Mouse (Mus musculus) lung, embryonic 15.5 days (tissue): ENCODE results near the gene Cpb2. TPM values are rescaled to one million over a fixed set of nuclear protein-coding genes. Genes with fewer than 3 reads are reported as not detected.

Source experiments
- ATAC-seq: fragments of 200-750 bp; cut with Nextera tagmentation; 2 replicates; pipeline ENCODE4 v1.8.0; 2017; ENCODE audit warnings: moderate number of reproducible peaks, borderline replicate concordance; ENCODE audit not compliant: low FRiP score, low TSS enrichment; ENCODE audit errors: extremely low read depth
- H3K27ac ChIP-seq: fragments of 300-500 bp; sonication (generic); 2 replicates; pipeline ENCODE4 v1.5.1; 2015; ENCODE audit warnings: moderate library complexity, mild to moderate bottlenecking, inconsistent platforms
- H3K27me3 ChIP-seq: fragments of 300-500 bp; sonication (generic); 2 replicates; pipeline ENCODE4 v1.6.1; 2015; ENCODE audit warnings: inconsistent platforms
- H3K36me3 ChIP-seq: fragments of 300-500 bp; sonication (generic); 2 replicates; pipeline ENCODE4 v1.6.1; 2015; ENCODE audit warnings: inconsistent platforms
- H3K4me1 ChIP-seq: fragments of 300-500 bp; sonication (generic); 2 replicates; pipeline ENCODE4 v1.6.1; 2015; ENCODE audit warnings: inconsistent platforms
- H3K4me2 ChIP-seq: fragments of 300-500 bp; sonication (generic); 2 replicates; pipeline ENCODE4 v1.6.1; 2015; ENCODE audit warnings: inconsistent platforms, mild to moderate bottlenecking, moderate library complexity
- H3K4me3 ChIP-seq: fragments of 300-500 bp; sonication (generic); 2 replicates; pipeline ENCODE4 v1.5.1; 2015; ENCODE audit warnings: mild to moderate bottlenecking, inconsistent platforms
- H3K9ac ChIP-seq: fragments of 300-500 bp; sonication (generic); 2 replicates; pipeline ENCODE4 v1.6.1; 2015; ENCODE audit warnings: inconsistent platforms
- H3K9me3 ChIP-seq: fragments of 300-500 bp; sonication (generic); 2 replicates; pipeline ENCODE4 v1.6.1; 2016; ENCODE audit warnings: inconsistent platforms
- WGBS: fragments of 180-500 bp; shearing (Covaris S2); methylation state at CpG from one replicate; pipeline ENCODE4 v1.1.7; 2015; 5-methylcytosine and 5-hydroxymethylcytosine counted together
- microRNA-seq: library from miRNA; unstranded; fragments of <30 nt; microRNA quantifications from one replicate; pipeline ENCODE4, GENCODE M21; 2016
- polyA plus RNA-seq: library from polyadenylated mRNA; unstranded; fragments of >200 nt; fragmentation: Nextera tagmentation; extraction: Ambion mirVana; gene quantifications from 2 replicates; pipeline ENCODE4 v1.2.1, GENCODE M21; 2015

The Cpb2 gene
- polyA plus RNA-seq, 1 experiment from 2014 or later = not detected

- no peak for ATAC-seq
- Histone ChIP-seq H3K27me3 (no peaks in the 10 kb centered on the region), H3K4me2 (no peak overlapping the region), H3K4me1 (no peaks in the 10 kb centered on the region), H3K36me3 (peaks cover 24% of the 10 kb centered on the region), H3K27ac (no peak overlapping the region), H3K9ac (no peak overlapping the region), H3K4me3 (no peak overlapping the region), H3K9me3 (no peaks in the 10 kb centered on the region)
- 94% methylated on average over 5 of the region's 5 CpGs for WGBS
These were observed 78.2 kb downstream of the Cpb2 start for GRCm38 (mm10) chr14:75320269-75320668.

GRCm38 (mm10) chr14:75323354-75323753 lies 81.3 kb downstream of the Cpb2 start:
- H3K27ac ChIP-seq = no peak overlapping the region
- H3K4me3 ChIP-seq = no peak overlapping the region
- H3K27me3 ChIP-seq = no peaks in the 10 kb centered on the region
- no peaks in the 10 kb centered on the region for H3K4me1 ChIP-seq
- 96% methylated on average over 32 of the region's 32 CpGs for WGBS
- no peaks in the 10 kb centered on the region for H3K9me3 ChIP-seq
- ATAC-seq = no peak
- peaks cover 30% of the 10 kb centered on the region for H3K36me3 ChIP-seq
- H3K4me2 ChIP-seq = no peak overlapping the region
- no peak overlapping the region for H3K9ac ChIP-seq

GRCm38 (mm10) chr14:75328062-75328461 lies 86.0 kb downstream of the Cpb2 start:
- Histone ChIP-seq H3K9me3 (no peaks in the 10 kb centered on the region), H3K4me2 (no peak overlapping the region), H3K9ac (no peak overlapping the region), H3K27ac (no peak overlapping the region), H3K27me3 (no peaks in the 10 kb centered on the region), H3K4me1 (no peaks in the 10 kb centered on the region), H3K36me3 (peaks cover 49% of the 10 kb centered on the region), H3K4me3 (no peak overlapping the region)
- no peak for ATAC-seq
- 76% methylated on average over 8 of the region's 8 CpGs for WGBS

- peaks cover 41% of the 10 kb centered on the region for H3K36me3 ChIP-seq
- WGBS = 84% methylated on average over 6 of the region's 6 CpGs
- no peaks in the 10 kb centered on the region for H3K4me1 ChIP-seq
- no peak for ATAC-seq
- H3K9me3 ChIP-seq = no peaks in the 10 kb centered on the region
- H3K27me3 ChIP-seq = no peaks in the 10 kb centered on the region
- no peak overlapping the region for H3K27ac ChIP-seq
- H3K4me2 ChIP-seq = no peak overlapping the region
- H3K9ac ChIP-seq = no peak overlapping the region
- H3K4me3 ChIP-seq = no peak overlapping the region
These were observed 88.5 kb downstream of the Cpb2 start for GRCm38 (mm10) chr14:75330621-75331020.

Small RNAs within 50 kb of the gene (microRNA-seq; reads per million reads assigned to microRNA genes)
- not detected for gene Gm44482

Other genes starting within 250 kb of the Cpb2 start
- gene Rubcnl, start 226.3 kb upstream of the Cpb2 start, polyA plus RNA-seq = 0.37 and 0.42 TPM in 2 replicates
- 0.06 TPM in 1 of 2 replicates, not detected in the other for gene Lrrc63, start 111.4 kb upstream of the Cpb2 start, polyA plus RNA-seq
- 53.4 and 62.6 TPM in 2 replicates for gene Lcp1, start 111.2 kb upstream of the Cpb2 start, polyA plus RNA-seq
- 26.8 and 31.2 TPM in 2 replicates for gene Zc3h13, start 42.1 kb downstream of the Cpb2 start, polyA plus RNA-seq
- not detected in 2 replicates for gene Siah3, start 213.7 kb downstream of the Cpb2 start, polyA plus RNA-seq